Mouse (Mus musculus) embryonic facial prominence, embryonic 15.5 days (tissue): Measurements from ENCODE around the gene Prepl. TPM values are rescaled to one million over a fixed set of nuclear protein-coding genes. Genes with fewer than 3 reads are reported as not detected.

Experiments used
- ATAC-seq: fragments of 200-750 bp; cut with Nextera tagmentation; 2 replicates; pipeline ENCODE4 v1.8.0; 2017; ENCODE audit warnings: low read depth, moderate TSS enrichment; ENCODE audit not compliant: insufficient number of reproducible peaks, low FRiP score, low TSS enrichment
- H3K27ac ChIP-seq: fragments of 300-500 bp; sonication (generic); replicated peaks from 2 replicates; pipeline ENCODE4 v1.5.1; 2015; ENCODE audit warnings: mild to moderate bottlenecking, inconsistent platforms
- H3K27me3 ChIP-seq: fragments of 300-500 bp; sonication (generic); 2 replicates; pipeline ENCODE4 v1.6.1; 2015; ENCODE audit warnings: inconsistent platforms
- H3K36me3 ChIP-seq: fragments of 300-500 bp; sonication (generic); 2 replicates; pipeline ENCODE4 v1.6.1; 2015; ENCODE audit warnings: mild to moderate bottlenecking, inconsistent platforms
- H3K4me1 ChIP-seq: fragments of 300-500 bp; sonication (generic); 2 replicates; pipeline ENCODE4 v1.6.1; 2015; ENCODE audit warnings: inconsistent platforms
- H3K4me2 ChIP-seq: fragments of 300-500 bp; sonication (generic); replicated peaks from 2 replicates; pipeline ENCODE4 v1.6.1; 2015; ENCODE audit warnings: mild to moderate bottlenecking, inconsistent platforms
- H3K4me3 ChIP-seq: fragments of 300-500 bp; sonication (generic); replicated peaks from 2 replicates; pipeline ENCODE4 v1.5.1; 2015; ENCODE audit warnings: mild to moderate bottlenecking, inconsistent platforms
- H3K9ac ChIP-seq: fragments of 300-500 bp; sonication (generic); 2 replicates; pipeline ENCODE4 v1.6.1; 2015; ENCODE audit warnings: inconsistent platforms
- H3K9me3 ChIP-seq: fragments of 300-500 bp; sonication (generic); replicated peaks from 2 replicates; pipeline ENCODE4 v1.6.1; 2016; ENCODE audit warnings: inconsistent platforms
- WGBS: fragments of 180-500 bp; shearing (Covaris S2); methylation state at CpG from one replicate; pipeline ENCODE4 v1.1.7; 2015; 5-methylcytosine and 5-hydroxymethylcytosine counted together
- polyA plus RNA-seq: library from polyadenylated mRNA; unstranded; fragments of >200 nt; fragmentation: Nextera tagmentation; extraction: Ambion mirVana; gene quantifications from 2 replicates; pipeline ENCODE4 v1.2.1, GENCODE M21; 2015

Prepl gene
- polyA plus RNA-seq, 1 experiment from 2014 or later, result 35.4 TPM

GRCm38 (mm10) chr17:85023247-85024167, 66.5 kb downstream of the Prepl start:
- no peak overlapping the region for H3K9ac ChIP-seq
- H3K4me1 ChIP-seq, result peaks cover 4% of the 10 kb centered on the region; the same call in 1 of the 2 replicates
- 0 out of 2 replicates have a peak, but pooled peaks have one; percentile 19 for ATAC-seq
- H3K9me3 ChIP-seq, result no peaks in the 10 kb centered on the region
- H3K27me3 ChIP-seq, result no peaks in the 10 kb centered on the region
- 54% methylated on average over 22 of the region's 22 CpGs for WGBS
- H3K27ac ChIP-seq, result no peak overlapping the region
- H3K4me3 ChIP-seq, result no peak overlapping the region
- H3K36me3 ChIP-seq, result no peaks in the 10 kb centered on the region
- H3K4me2 ChIP-seq, result peak overlapping the region; percentile 24; the same call in 1 of the 2 replicates

- Histone ChIP-seq H3K36me3 (no peaks in the 10 kb centered on the region), H3K27ac (no peak overlapping the region), H3K4me2 (no peak overlapping the region), H3K4me1 (peaks cover 4% of the 10 kb centered on the region; the same call in 1 of the 2 replicates), H3K9me3 (no peaks in the 10 kb centered on the region), H3K27me3 (no peaks in the 10 kb centered on the region), H3K9ac (no peak overlapping the region), H3K4me3 (no peak overlapping the region)
- WGBS, result 82% methylated on average over 3 of the region's 3 CpGs
- no peak for ATAC-seq
Observed at GRCm38 (mm10) chr17:85020343-85020742, 69.7 kb downstream of the Prepl start.

- H3K4me1 ChIP-seq, result peaks cover 4% of the 10 kb centered on the region; the same call in 1 of the 2 replicates
- no peaks in the 10 kb centered on the region for H3K9me3 ChIP-seq
- H3K9ac ChIP-seq, result no peak overlapping the region
- ATAC-seq, result no peak
- H3K4me2 ChIP-seq, result no peak overlapping the region
- H3K27me3 ChIP-seq, result no peaks in the 10 kb centered on the region
- no peak overlapping the region for H3K27ac ChIP-seq
- WGBS, result 69% methylated on average over 5 of the region's 5 CpGs
- H3K4me3 ChIP-seq, result no peak overlapping the region
- no peaks in the 10 kb centered on the region for H3K36me3 ChIP-seq
Observed at GRCm38 (mm10) chr17:85018794-85019193, 71.2 kb downstream of the Prepl start.

- Histone ChIP-seq H3K4me3 (no peak overlapping the region), H3K9ac (no peak overlapping the region), H3K36me3 (no peaks in the 10 kb centered on the region), H3K9me3 (no peaks in the 10 kb centered on the region), H3K27me3 (no peaks in the 10 kb centered on the region), H3K4me1 (peaks cover 2% of the 10 kb centered on the region; the same call in 1 of the 2 replicates), H3K27ac (no peak overlapping the region), H3K4me2 (no peak overlapping the region)
- 79% methylated on average over 3 of the region's 3 CpGs for WGBS
- no peak for ATAC-seq
Observed at GRCm38 (mm10) chr17:85018344-85018743, 71.7 kb downstream of the Prepl start.

GRCm38 (mm10) chr17:85014632-85015031, 75.4 kb downstream of the Prepl start:
- Histone ChIP-seq H3K9ac (no peak overlapping the region), H3K4me3 (no peak overlapping the region), H3K9me3 (no peaks in the 10 kb centered on the region), H3K27me3 (no peaks in the 10 kb centered on the region), H3K4me2 (no peak overlapping the region), H3K36me3 (no peaks in the 10 kb centered on the region), H3K4me1 (no peaks in the 10 kb centered on the region), H3K27ac (no peak overlapping the region)
- no peak for ATAC-seq
- 63% methylated on average over 3 of the region's 3 CpGs for WGBS

- H3K9ac ChIP-seq, result no peak overlapping the region
- no peaks in the 10 kb centered on the region for H3K9me3 ChIP-seq
- WGBS, result 83% methylated on average over 6 of the region's 6 CpGs
- H3K27ac ChIP-seq, result no peak overlapping the region
- ATAC-seq, result no peak
- no peaks in the 10 kb centered on the region for H3K36me3 ChIP-seq
- H3K4me1 ChIP-seq, result no peaks in the 10 kb centered on the region
- H3K4me2 ChIP-seq, result no peak overlapping the region
- H3K4me3 ChIP-seq, result no peak overlapping the region
- no peaks in the 10 kb centered on the region for H3K27me3 ChIP-seq
Observed at GRCm38 (mm10) chr17:85013485-85013884, 76.6 kb downstream of the Prepl start.

Other genes with a start within 250 kb of the Prepl start
- gene Ppm1b, start 133.5 kb downstream of the Prepl start, polyA plus RNA-seq, result 72.0 and 79.6 TPM in 2 replicates
- 0.16 and 0.21 TPM in 2 replicates for gene Slc3a1, start 61.9 kb downstream of the Prepl start, polyA plus RNA-seq
- 11.0 and 12.8 TPM in 2 replicates for gene Camkmt, start 311 bp upstream of the Prepl start, polyA plus RNA-seq